Mouse (Mus musculus): ENCODE results near the gene Ly6g5b.

- TF ChIP-seq TAL1 (IDR thresholded peaks at IDR 0.05; ENCODE audit: low read length) (no peak), GATA1 (IDR thresholded peaks at IDR 0.05; ENCODE audit: low read length) (no peak)
Measured at GRCm38 (mm10) chr17:35121871-35122303, 6.7 kb upstream of the Ly6g5b start, which contains the start of gene Csnk2b.

Measured in erythroblast, embryonic 14.5 days (primary cell).